Mouse (Mus musculus): ENCODE measurements around the gene Nox3.

Gene Nox3

GRCm38 (mm10) chr17:3610307-3610754, 85.7 kb downstream of the Nox3 start:
- DNase-seq (ENCODE audit: low spot score) = no peak

- DNase-seq (ENCODE audit: low spot score) = no peak
These were observed 92.9 kb downstream of the Nox3 start for GRCm38 (mm10) chr17:3602954-3603672.

- no peak for DNase-seq (ENCODE audit: low spot score)
These were observed 97.7 kb downstream of the Nox3 start for GRCm38 (mm10) chr17:3598393-3598792.

GRCm38 (mm10) chr17:3597866-3598265, 98.2 kb downstream of the Nox3 start:
- no peak for DNase-seq (ENCODE audit: low spot score)

- DNase-seq (ENCODE audit: low spot score) = no peak
These were observed 98.9 kb downstream of the Nox3 start for GRCm38 (mm10) chr17:3597130-3597529.
